Mouse (Mus musculus): Measurements from ENCODE around the gene Gm29110.
"Not testable (repeated sequence)": the region's sequence is repeated elsewhere in the genome, so short reads cannot be mapped to it uniquely, and the experiment has no call there.

The Gm29110 gene

DNA sequence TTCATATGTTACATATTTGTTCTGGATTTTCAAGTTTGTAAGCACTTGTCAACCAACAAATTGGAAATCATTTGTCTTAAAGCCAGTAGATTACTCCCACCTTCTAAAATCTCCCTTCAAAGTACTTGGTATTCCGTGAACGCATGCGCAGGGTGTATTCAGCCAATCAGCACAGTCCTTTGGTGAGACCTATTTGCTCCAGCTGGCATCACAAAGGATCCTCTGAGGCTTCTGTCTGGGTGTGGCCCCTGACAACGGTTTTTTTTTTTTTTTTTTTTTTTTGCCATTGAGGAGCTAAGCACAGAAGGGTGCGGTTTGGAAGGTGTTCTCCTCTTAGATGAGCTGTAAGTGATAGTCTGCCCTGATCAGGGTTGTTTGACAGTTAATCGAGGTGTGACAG is at the start of gene Gm29110:
Gene Gm29110, plus strand, starts transcription at position 301 of the 400 bp plus-strand sequence.
- DNase-seq, result not testable (repeated sequence)

Data from cerebellum, postnatal 25 days (tissue).